Mouse (Mus musculus): ENCODE results near the gene Gm21964. TPM values are rescaled to one million over a fixed set of nuclear protein-coding genes. Genes with fewer than 3 reads are reported as not detected.

Gene Gm21964
- total and polyA plus RNA-seq, 3 experiments: not detected

DNA sequence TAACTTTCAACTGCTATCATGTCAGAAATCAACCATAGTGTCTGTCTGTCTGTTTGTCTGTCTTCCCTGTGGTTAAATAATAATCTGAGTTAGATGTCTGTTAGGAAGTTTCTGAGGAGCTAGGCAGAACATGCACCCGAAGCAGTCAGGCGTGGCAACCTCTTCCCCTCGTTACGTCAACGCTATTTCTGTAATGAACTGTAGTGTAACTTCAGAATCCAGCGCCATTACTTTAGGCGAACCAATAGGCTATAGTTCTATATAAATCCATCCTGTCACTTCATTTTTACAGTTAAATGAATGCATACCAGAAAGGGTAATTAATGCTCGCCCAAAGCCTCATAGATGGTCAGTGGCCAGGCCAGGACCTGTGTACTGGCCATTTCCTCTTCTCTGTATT is 26.5 kb upstream of the Gm21964 start:
- H3K27me3 ChIP-seq (ENCODE audit: control insufficient read depth in 1 of 2, insufficient read depth in 2 of 2, low read length in 2 of 2): no peaks in the 10 kb centered on the region
- H3K4me3 ChIP-seq (ENCODE audit: control insufficient read depth in 1 of 2, insufficient read depth in 1 of 2, low read depth in 2 of 2, low read length in 2 of 2): no peak overlapping the region
- H3K27ac ChIP-seq (ENCODE audit: control insufficient read depth, low read depth, low read length): no peak overlapping the region
- no peaks in the 10 kb centered on the region for H3K9me3 ChIP-seq (replicated peaks; ENCODE audit: insufficient read depth, low read length)
- no peaks in the 10 kb centered on the region for H3K79me2 ChIP-seq (ENCODE audit: control insufficient read depth, insufficient read depth, low read length, poor library complexity)
- H3K4me1 ChIP-seq (ENCODE audit: control insufficient read depth in 1 of 2, insufficient read depth in 2 of 2, low read length in 2 of 2): no peaks in the 10 kb centered on the region
- H3K36me3 ChIP-seq (ENCODE audit: control insufficient read depth in 1 of 2, insufficient read depth in 2 of 2, low read length in 2 of 2): no peaks in the 10 kb centered on the region
- TF ChIP-seq USF1 (IDR thresholded peaks at IDR 0.05; ENCODE audit: low read depth, low read length) (no peak), MAX (IDR thresholded peaks at IDR 0.05; ENCODE audit: low read length) (no peak), SIN3A (IDR thresholded peaks at IDR 0.05; ENCODE audit: low read length) (no peak), CHD2 (IDR thresholded peaks at IDR 0.05; ENCODE audit: low read length) (no peak), USF2 (IDR thresholded peaks at IDR 0.05; ENCODE audit: borderline replicate concordance in 1 of 2, insufficient read depth in 1 of 2, low read depth in 1 of 2, low read length in 2 of 2) (no peak), NELFE (IDR thresholded peaks at IDR 0.05; ENCODE audit: low read depth, low read length) (no peak), RCOR1 (IDR thresholded peaks at IDR 0.05; ENCODE audit: low read depth, low read length) (no peak), MYC (IDR thresholded peaks at IDR 0.05; ENCODE audit: low read depth, low read length) (no peak), POLR2AphosphoS5 (IDR thresholded peaks at IDR 0.05; ENCODE audit: borderline replicate concordance, low read depth, low read length) (no peak), NRF1 (IDR thresholded peaks at IDR 0.05; ENCODE audit: insufficient read depth, low read depth, low read length, poor library complexity, severe bottlenecking) (no peak)
- DNase-seq (ENCODE audit: low read depth, low spot score): no peak
- no peak overlapping the region for H3K9ac ChIP-seq (ENCODE audit: control insufficient read depth, low read depth, low read length, poor library complexity, severe bottlenecking)

DNA sequence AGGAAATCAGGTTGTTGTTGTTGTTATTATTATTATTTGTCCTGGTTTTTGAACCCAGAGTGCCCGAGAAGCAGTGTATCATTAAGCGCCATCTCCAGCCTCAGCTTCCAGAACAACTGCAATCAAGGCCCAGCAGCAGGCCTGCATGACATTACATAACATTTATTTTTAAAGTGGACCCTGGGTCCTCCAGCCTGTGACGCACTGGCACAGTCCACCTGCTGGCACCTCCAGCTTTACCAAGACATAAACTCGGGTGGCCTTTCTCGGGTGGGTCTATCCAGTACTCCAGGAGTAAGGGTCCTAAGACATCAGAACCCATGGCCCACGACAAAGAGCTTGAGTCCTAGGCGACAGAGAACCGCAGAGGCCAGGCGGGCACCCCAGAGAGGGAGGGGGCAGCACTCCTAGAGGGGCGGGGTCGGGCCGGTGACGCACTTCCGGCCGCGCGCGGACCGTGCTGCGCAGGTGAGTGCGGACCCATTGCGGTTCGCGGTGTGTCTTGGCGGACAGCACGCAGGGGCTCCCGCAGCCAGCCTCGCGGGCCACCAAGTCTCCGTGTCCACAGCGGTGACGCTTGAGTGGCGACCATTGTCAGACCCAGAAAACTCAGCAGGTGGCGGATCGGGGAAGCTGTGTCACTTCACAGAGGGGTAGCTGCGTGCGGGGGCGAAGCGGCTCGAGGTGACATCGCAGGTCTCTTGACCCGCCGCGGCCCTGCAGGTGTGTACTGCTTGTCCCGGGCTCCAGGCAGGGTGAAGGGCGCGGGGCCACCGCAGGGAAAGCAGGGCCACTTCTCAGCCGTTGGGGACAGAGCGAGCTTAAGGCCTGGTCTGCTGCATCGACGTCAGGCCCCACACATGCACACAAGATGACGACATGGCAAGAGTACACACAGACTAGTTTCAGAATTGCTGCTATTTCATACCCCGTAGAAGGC is 21.5 kb upstream of the Gm21964 start, which contains the start of gene Zfp612:
Gene Zfp612, plus strand, starts transcription at position 465 of the 940 bp plus-strand sequence.
- TF ChIP-seq CHD1 (IDR thresholded peaks at IDR 0.05; ENCODE audit: low read depth, low read length): no peak
- no peak for TF ChIP-seq MYC (IDR thresholded peaks at IDR 0.05; ENCODE audit: low read depth, low read length)
- no peak for TF ChIP-seq TAL1 (IDR thresholded peaks at IDR 0.05; ENCODE audit: low read length)
- no peak for TF ChIP-seq TCF12 (IDR thresholded peaks at IDR 0.05; ENCODE audit: low read depth, low read length)
- no peak for TF ChIP-seq MEF2A (IDR thresholded peaks at IDR 0.05; ENCODE audit: extremely low read depth, insufficient replicate concordance, low read depth, low read length, poor library complexity, severe bottlenecking)
- TF ChIP-seq ZNF384 (IDR thresholded peaks at IDR 0.05; ENCODE audit: low read depth, low read length): no peak
- no peak for TF ChIP-seq NELFE (IDR thresholded peaks at IDR 0.05; ENCODE audit: low read depth, low read length)
- no peak for TF ChIP-seq ZMIZ1 (IDR thresholded peaks at IDR 0.05; ENCODE audit: low read depth, low read length)
- no peak for TF ChIP-seq ELF1 (IDR thresholded peaks at IDR 0.05; ENCODE audit: low read depth, low read length)
- H3K4me3 ChIP-seq (ENCODE audit: control insufficient read depth in 1 of 2, insufficient read depth in 1 of 2, low read depth in 2 of 2, low read length in 2 of 2): no peak within 1 kb of the TSS
- H3K79me2 ChIP-seq (ENCODE audit: control insufficient read depth, insufficient read depth, low read length, poor library complexity): no peaks in the 10 kb centered on the region

More for the DNA sequence above, 21.5 kb upstream of the Gm21964 start, which contains the start of gene Zfp612:
- Histone ChIP-seq H3K9ac (ENCODE audit: control insufficient read depth, low read depth, low read length, poor library complexity, severe bottlenecking) (no peak within 1 kb of the TSS), H3K27me3 (ENCODE audit: control insufficient read depth in 1 of 2, insufficient read depth in 2 of 2, low read length in 2 of 2) (no peaks in the 10 kb centered on the region), H3K4me1 (ENCODE audit: control insufficient read depth in 1 of 2, insufficient read depth in 2 of 2, low read length in 2 of 2) (no peaks in the 10 kb centered on the region), H3K9me3 (replicated peaks; ENCODE audit: insufficient read depth, low read length) (no peaks in the 10 kb centered on the region), H3K27ac (ENCODE audit: control insufficient read depth, low read depth, low read length) (no peak within 1 kb of the TSS), H3K36me3 (ENCODE audit: control insufficient read depth in 1 of 2, insufficient read depth in 2 of 2, low read length in 2 of 2) (no peaks in the 10 kb centered on the region)
- DNase-seq (ENCODE audit: low read depth, low spot score): no peak
